Mouse (Mus musculus) embryonic facial prominence, embryonic 10.5 days (tissue): ENCODE data around the gene Ubox5. TPM values are rescaled to one million over a fixed set of nuclear protein-coding genes. Genes with fewer than 3 reads are reported as not detected.
A peak's percentile ranks its signal among the peaks of the same experiment; 100 is the strongest.
"Not testable (repeated sequence)": the region's sequence is repeated elsewhere in the genome, so short reads cannot be mapped to it uniquely, and the experiment has no call there.

Experiments used
- DNase-seq: peaks from one replicate; pipeline ENCODE4 v3.0.0-alpha.2; 2017; ENCODE audit warnings: low spot score
- H3K27ac ChIP-seq: fragments of 300-500 bp; sonication (generic); replicated peaks from 2 replicates; pipeline ENCODE4 v1.5.1; 2016; ENCODE audit warnings: mild to moderate bottlenecking
- H3K27me3 ChIP-seq: fragments of 300-500 bp; sonication (generic); replicated peaks from 2 replicates; pipeline ENCODE4 v1.6.1; 2016; ENCODE audit warnings: low read depth, mild to moderate bottlenecking; ENCODE audit not compliant: poor library complexity, severe bottlenecking
- H3K36me3 ChIP-seq: fragments of 300-500 bp; sonication (generic); replicated peaks from 2 replicates; pipeline ENCODE4 v1.6.1; 2016; ENCODE audit warnings: mild to moderate bottlenecking, moderate library complexity
- H3K4me1 ChIP-seq: fragments of 300-500 bp; sonication (generic); 2 replicates; pipeline ENCODE4 v1.6.1; 2016
- H3K4me3 ChIP-seq: fragments of 300-500 bp; sonication (generic); 2 replicates; pipeline ENCODE4 v1.5.1; 2016; ENCODE audit warnings: mild to moderate bottlenecking, moderate library complexity
- H3K9me3 ChIP-seq: fragments of 300-500 bp; sonication (generic); 2 replicates; pipeline ENCODE4 v1.6.1; 2016; ENCODE audit warnings: mild to moderate bottlenecking
- WGBS: fragments of 180-500 bp; shearing (Covaris S2); methylation state at CpG from one replicate; pipeline ENCODE4 v1.1.7; 2016; 5-methylcytosine and 5-hydroxymethylcytosine counted together
- polyA plus RNA-seq: library from polyadenylated mRNA; unstranded; fragments of >200 nt; fragmentation: Nextera tagmentation; extraction: Ambion mirVana; gene quantifications from 2 replicates; pipeline ENCODE4 v1.2.1, GENCODE M21; 2016

The Ubox5 gene
- 21.3 and 21.6 TPM in 2 replicates for polyA plus RNA-seq

DNA sequence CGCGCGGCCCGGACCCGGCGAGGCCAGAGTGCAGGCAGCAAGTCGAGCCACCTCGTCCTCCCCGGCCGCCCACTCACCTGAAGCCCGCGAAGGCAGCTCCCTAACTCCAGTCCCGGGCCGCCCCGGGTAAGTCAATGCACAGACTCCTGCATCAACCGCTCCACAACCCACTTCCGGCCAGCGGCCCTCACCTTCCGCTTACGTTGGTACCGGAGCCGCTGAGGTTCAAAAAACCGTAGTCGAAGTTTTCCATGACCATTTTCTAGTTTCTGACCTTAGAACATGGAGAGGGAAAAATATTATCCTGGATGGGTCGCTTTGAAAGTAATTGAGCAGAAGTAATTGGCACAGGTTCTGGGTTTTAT, at the start of gene Ubox5, which contains the start of gene Fastkd5:
Gene Ubox5, minus strand, starts transcription at position 200 of the 365 bp plus-strand sequence.
Gene Fastkd5, minus strand, starts transcription at position 189 of the 365 bp plus-strand sequence.
- Histone ChIP-seq H3K4me3 (peak within 1 kb of the TSS; percentile 100), H3K4me1 (peaks cover 37% of the 10 kb centered on the region), H3K36me3 (peaks cover 34% of the 10 kb centered on the region), H3K27me3 (peaks cover 19% of the 10 kb centered on the region), H3K27ac (peak within 1 kb of the TSS; percentile 92), H3K9me3 (no peaks in the 10 kb centered on the region)
- peak; percentile 89 for DNase-seq
- WGBS, result under 1% methylated on average over 25 of the region's 25 CpGs

DNA sequence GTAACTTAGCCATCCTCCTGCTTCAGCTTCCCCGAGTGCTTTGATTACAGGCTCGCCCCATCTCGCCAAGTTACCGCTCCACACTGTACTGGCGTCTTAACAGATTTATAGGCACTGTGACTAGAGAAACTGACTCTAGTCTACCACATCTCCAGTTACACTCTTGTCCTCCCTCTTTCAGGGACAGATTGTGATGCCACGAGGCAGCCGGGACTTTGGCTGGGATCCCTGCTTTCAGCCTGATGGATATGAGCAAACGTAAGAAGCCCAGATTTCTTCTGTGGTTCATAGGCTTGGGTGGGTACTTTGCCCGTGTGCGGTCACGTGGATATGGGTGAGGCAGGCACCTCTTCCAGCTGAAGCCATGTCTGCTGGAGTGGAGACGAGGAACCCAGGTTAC, 49.3 kb upstream of the Ubox5 start:
- Histone ChIP-seq H3K4me3 (no peak overlapping the region), H3K4me1 (no peaks in the 10 kb centered on the region), H3K27ac (no peak overlapping the region), H3K36me3 (peaks cover 100% of the 10 kb centered on the region), H3K9me3 (no peaks in the 10 kb centered on the region), H3K27me3 (no peaks in the 10 kb centered on the region)
- WGBS, result 95% methylated on average over 12 of the region's 12 CpGs
- DNase-seq, result no peak

DNA sequence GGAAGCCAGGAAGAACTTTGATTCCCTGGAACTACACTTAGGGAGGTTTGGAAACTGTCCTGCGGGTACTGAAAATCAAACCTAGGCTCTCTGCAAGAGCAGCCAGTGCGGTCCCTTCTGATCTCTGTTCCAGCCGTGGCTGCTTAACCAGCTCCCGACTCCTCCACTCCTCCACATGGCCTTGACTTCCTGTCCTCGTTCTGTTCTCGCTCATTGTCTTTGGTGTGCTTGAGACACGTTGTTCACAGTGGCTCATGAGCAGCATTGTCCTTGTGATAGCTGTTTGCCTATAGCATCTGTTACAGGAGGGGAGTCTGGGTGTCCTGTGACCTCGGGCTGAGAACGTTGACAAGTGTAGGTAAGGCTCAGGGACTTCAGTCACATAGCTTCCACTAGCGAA, 47.4 kb upstream of the Ubox5 start:
- 92% methylated on average over 10 of the region's 10 CpGs for WGBS
- Histone ChIP-seq H3K27me3 (no peaks in the 10 kb centered on the region), H3K9me3 (no peaks in the 10 kb centered on the region), H3K36me3 (peaks cover 98% of the 10 kb centered on the region), H3K4me3 (no peak overlapping the region), H3K27ac (no peak overlapping the region), H3K4me1 (no peaks in the 10 kb centered on the region)
- DNase-seq, result no peak

DNA sequence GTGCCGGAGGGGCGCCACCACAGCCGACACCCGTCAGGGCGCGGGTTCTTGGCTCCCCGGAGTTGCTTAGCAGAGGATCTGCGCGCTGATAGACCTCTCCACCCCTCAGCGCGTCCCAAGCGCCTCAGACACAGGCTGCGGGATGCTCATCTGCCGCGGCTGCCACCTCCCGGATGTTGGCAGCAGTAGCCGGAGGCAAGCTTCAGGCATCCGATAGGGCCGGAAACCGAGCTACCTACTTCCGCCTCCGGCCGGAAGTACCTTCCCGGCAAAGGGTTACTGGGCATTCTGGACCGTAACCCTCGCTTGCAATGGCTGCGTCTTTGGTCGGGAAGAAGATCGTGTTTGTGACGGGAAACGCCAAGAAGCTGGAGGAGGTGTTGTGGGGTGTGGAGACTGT, 37.7 kb upstream of the Ubox5 start, which contains the start of gene Itpa:
Gene Itpa, plus strand, starts transcription at position 52 of the 400 bp plus-strand sequence.
- Histone ChIP-seq H3K27ac (peak within 1 kb of the TSS; percentile 90), H3K9me3 (no peaks in the 10 kb centered on the region), H3K27me3 (no peaks in the 10 kb centered on the region), H3K4me3 (peak within 1 kb of the TSS; percentile 80), H3K36me3 (peaks cover 22% of the 10 kb centered on the region), H3K4me1 (peaks cover 42% of the 10 kb centered on the region)
- DNase-seq, result peak; percentile 91
- under 1% methylated on average over 31 of the region's 31 CpGs for WGBS

- Histone ChIP-seq H3K9me3 (no peaks in the 10 kb centered on the region), H3K4me1 (peaks cover 35% of the 10 kb centered on the region), H3K27me3 (no peaks in the 10 kb centered on the region), H3K4me3 (peak within 1 kb of the TSS; percentile 76), H3K27ac (peak within 1 kb of the TSS; percentile 99), H3K36me3 (peaks cover 36% of the 10 kb centered on the region)
- under 1% methylated on average over 40 of the region's 40 CpGs for WGBS
- DNase-seq, result peak; percentile 94
Observed at GRCm38 (mm10) chr2:130664102-130664701, 34.4 kb upstream of the Ubox5 start, which contains the start of gene Ddrgk1. TSS of gene Ddrgk1 (minus strand) at chr2:130664659.

GRCm38 (mm10) chr2:130663342-130663741, 33.5 kb upstream of the Ubox5 start:
- Histone ChIP-seq H3K4me3 (peak overlapping the region; percentile 76), H3K27ac (peak overlapping the region; percentile 99), H3K4me1 (peaks cover 28% of the 10 kb centered on the region), H3K9me3 (no peaks in the 10 kb centered on the region), H3K36me3 (peaks cover 44% of the 10 kb centered on the region), H3K27me3 (no peaks in the 10 kb centered on the region)
- DNase-seq, result no peak
- 90% methylated on average over 11 of the region's 11 CpGs for whole genome bisulfite sequencing

DNA sequence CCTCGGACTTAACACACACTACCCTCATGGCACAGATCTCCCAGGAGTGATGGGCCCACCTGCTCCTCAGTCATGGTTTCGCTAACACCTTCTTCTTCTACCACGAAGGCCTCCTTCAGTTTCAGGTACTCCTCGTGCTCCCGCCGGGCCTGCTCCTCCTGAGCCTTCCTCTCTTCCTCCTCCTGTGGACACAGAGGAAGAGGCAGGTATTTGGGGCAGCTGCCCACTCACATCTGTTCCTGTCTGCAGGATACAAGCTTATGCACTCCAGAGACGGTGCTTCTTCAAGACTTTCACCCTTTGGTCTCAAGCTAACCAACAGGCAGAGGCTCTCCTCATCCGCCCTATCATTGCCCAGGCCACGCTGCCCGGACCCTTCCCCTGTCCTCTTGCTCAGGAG, 28.7 kb upstream of the Ubox5 start:
- H3K4me1 ChIP-seq, result peaks cover 11% of the 10 kb centered on the region
- H3K27ac ChIP-seq, result no peak overlapping the region
- WGBS, result 96% methylated on average over 10 of the region's 10 CpGs
- H3K36me3 ChIP-seq, result peaks cover 92% of the 10 kb centered on the region
- H3K4me3 ChIP-seq, result no peak overlapping the region
- no peak for DNase-seq
- H3K27me3 ChIP-seq, result no peaks in the 10 kb centered on the region
- H3K9me3 ChIP-seq, result no peaks in the 10 kb centered on the region

DNA sequence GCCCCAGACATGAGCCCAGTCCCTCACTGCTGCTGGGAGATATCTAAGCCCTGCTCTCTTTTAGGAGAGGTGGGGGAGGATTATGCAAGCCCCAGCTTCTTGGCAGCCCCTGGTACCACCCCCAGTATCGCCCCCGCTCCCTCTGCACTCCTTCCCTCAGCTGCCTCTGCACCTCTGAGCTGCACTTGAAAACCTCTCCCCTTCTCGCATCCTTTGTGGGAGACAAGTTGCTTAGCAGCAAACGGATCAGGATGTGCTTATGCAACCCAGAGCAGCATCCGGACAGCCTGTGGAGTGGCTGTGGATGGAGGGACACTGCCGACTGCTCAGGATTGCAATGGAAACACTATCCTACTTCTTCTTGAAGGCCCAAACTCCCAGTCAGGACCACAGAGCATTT, 27.7 kb upstream of the Ubox5 start:
- Histone ChIP-seq H3K4me3 (no peak overlapping the region), H3K27me3 (no peaks in the 10 kb centered on the region), H3K36me3 (peaks cover 99% of the 10 kb centered on the region), H3K27ac (no peak overlapping the region), H3K4me1 (0 out of 2 replicates have a peak, but pooled peaks cover under 1% of the 10 kb centered on the region), H3K9me3 (no peaks in the 10 kb centered on the region)
- WGBS, result 88% methylated on average over 6 of the region's 6 CpGs
- no peak for DNase-seq

DNA sequence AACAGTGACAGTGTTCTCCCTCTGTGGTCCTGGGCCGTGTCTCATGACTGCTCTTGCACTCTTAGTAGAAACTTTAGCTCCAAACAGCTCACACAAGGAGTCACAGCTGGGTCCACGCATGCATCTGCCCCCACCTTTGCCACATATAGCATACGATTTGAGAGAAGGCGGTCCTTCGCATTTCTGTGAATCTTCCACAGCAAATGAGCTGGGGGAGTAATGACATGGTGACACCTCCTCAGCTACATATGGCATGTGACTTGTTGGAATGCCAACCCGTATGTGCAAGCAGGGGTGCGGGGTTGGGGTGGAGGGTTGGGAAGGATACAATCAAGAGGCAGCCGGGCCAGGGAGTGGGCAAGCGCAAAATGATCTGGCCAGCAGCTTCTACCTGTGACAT, 26.7 kb upstream of the Ubox5 start:
- Histone ChIP-seq H3K4me1 (no peaks in the 10 kb centered on the region), H3K36me3 (peaks cover 93% of the 10 kb centered on the region), H3K4me3 (no peak overlapping the region), H3K9me3 (no peaks in the 10 kb centered on the region), H3K27me3 (no peaks in the 10 kb centered on the region), H3K27ac (no peak overlapping the region)
- DNase-seq, result no peak
- WGBS, result 91% methylated on average over 9 of the region's 9 CpGs

GRCm38 (mm10) chr2:130655660-130656339, 26.0 kb upstream of the Ubox5 start:
- H3K27ac ChIP-seq, result no peak overlapping the region
- 89% methylated on average over 6 of the region's 6 CpGs for WGBS

DNA sequence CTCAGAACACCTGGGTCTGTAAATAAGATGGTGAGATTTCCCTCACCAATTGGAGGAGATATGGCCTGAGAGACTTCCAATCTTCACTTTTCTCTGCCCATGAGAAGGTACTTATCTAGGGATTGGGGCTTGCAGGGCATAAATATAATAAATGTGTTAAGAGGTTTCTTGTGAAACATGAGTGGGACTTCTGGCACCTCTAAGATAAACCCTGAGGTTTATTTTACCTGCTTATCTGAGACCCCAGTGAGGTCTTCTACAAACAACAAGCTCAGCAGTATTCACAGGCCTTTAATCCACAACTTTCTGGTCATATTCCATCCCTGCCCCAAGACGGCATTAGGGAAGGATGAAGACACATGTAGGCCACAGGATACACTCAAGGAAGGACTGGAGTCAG, 23.9 kb upstream of the Ubox5 start:
- Histone ChIP-seq H3K4me3 (no peak overlapping the region), H3K36me3 (peaks cover 83% of the 10 kb centered on the region), H3K4me1 (no peaks in the 10 kb centered on the region), H3K27me3 (no peaks in the 10 kb centered on the region), H3K9me3 (no peaks in the 10 kb centered on the region), H3K27ac (no peak overlapping the region)
- no peak for DNase-seq
- WGBS, result 87% methylated on average over 1 of the region's 1 CpGs

More at GRCm38 (mm10) chr2:130655660-130656339, 26.0 kb upstream of the Ubox5 start:
- no peaks in the 10 kb centered on the region for H3K9me3 ChIP-seq
- H3K27me3 ChIP-seq, result no peaks in the 10 kb centered on the region
- no peak overlapping the region for H3K4me3 ChIP-seq
- H3K4me1 ChIP-seq, result no peaks in the 10 kb centered on the region
- no peak for DNase-seq
- peaks cover 89% of the 10 kb centered on the region for H3K36me3 ChIP-seq

DNA sequence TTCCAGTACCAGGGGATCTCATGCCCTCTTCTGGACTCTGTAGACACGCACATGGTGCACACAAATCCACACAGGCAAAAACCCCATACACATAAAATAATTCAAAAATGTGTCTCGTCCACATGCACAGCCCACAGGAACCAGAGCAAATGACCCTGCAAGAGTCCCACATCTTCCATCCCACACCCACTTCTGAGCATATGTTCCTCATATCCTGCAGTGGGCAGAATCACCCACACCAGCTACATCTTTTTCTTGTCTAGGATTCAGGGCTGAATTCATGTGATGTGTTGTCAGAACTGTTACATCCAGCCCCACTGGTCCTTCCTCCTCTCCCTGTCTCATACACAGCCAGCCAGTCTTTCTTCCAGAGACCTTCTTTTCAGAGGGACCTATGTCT, 23.5 kb upstream of the Ubox5 start:
- Histone ChIP-seq H3K4me3 (no peak overlapping the region), H3K27ac (no peak overlapping the region), H3K36me3 (peaks cover 79% of the 10 kb centered on the region), H3K9me3 (no peaks in the 10 kb centered on the region), H3K4me1 (no peaks in the 10 kb centered on the region), H3K27me3 (no peaks in the 10 kb centered on the region)
- DNase-seq, result no peak
- WGBS, result 86% methylated on average over 2 of the region's 2 CpGs

- H3K36me3 ChIP-seq, result peaks cover 45% of the 10 kb centered on the region
- not testable (repeated sequence) for H3K9me3 ChIP-seq, H3K27me3 ChIP-seq, H3K27ac ChIP-seq, H3K4me3 ChIP-seq, DNase-seq, H3K4me1 ChIP-seq
- WGBS, result 82% methylated on average over 6 of the region's 6 CpGs
Observed at GRCm38 (mm10) chr2:130649028-130649427, 19.2 kb upstream of the Ubox5 start.
